ENCODE assay signal across 11 mouse cellular contexts in the genomic region with DNA sequence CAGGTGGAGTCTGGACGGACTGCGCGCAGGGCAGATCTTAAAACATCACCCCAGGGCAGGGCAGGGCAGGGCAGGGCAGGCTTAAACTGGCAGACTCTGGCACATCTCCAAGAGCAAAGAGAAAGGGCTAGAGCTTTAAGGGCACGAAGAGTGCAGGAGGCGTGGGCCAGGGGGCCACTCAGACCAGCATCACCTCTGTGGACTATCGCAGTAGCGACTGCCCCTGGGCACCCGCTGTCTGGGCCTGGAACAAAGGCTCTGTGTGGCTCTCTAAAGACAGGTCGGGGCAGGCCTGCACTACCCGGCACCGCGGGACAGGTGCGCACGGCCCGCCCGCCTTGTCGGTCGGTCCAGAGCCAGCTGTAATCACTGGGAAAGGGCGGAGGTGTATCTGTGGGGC.
DNase-seq lines count a peak whose midpoint lies in the region; ATAC-seq lines count a peak whose summit lies in the region.
"Had no signal": no experiment of that assay in that cellular context is flagged by ENCODE, and none has a peak within 500 bp of the region (broad histone marks: within the 10 kb centered on the region; RNA-seq: fewer than 3 reads in every experiment).

No protein-coding gene starts in this region.

- H3K27me3 ChIP-seq in kidney, embryonic 16.5 days (ENCODE audit: insufficient read depth, low read length): no peaks in the 10 kb centered on the region
- H3K27me3 ChIP-seq in embryonic facial prominence, embryonic 10.5 days (replicated peaks; ENCODE audit: low read depth, poor library complexity, severe bottlenecking): no peaks in the 10 kb centered on the region
- no peaks in the 10 kb centered on the region for H3K27me3 ChIP-seq in intestine, embryonic 15.5 days (replicated peaks)
- no peaks in the 10 kb centered on the region for H3K27me3 ChIP-seq in midbrain, embryonic 16.5 days (ENCODE audit: control insufficient read depth, insufficient read depth, low read depth, low read length)

- no peaks in the 10 kb centered on the region for H3K9me3 ChIP-seq in kidney, embryonic 16.5 days (ENCODE audit: low read length)
- H3K9me3 ChIP-seq in embryonic facial prominence, embryonic 10.5 days: no peaks in the 10 kb centered on the region
- H3K9me3 ChIP-seq in intestine, embryonic 15.5 days: no peaks in the 10 kb centered on the region
- H3K9me3 ChIP-seq in midbrain, embryonic 16.5 days (replicated peaks; ENCODE audit: control insufficient read depth, low read length, poor library complexity, severe bottlenecking): no peaks in the 10 kb centered on the region

- no peaks in the 10 kb centered on the region for H3K36me3 ChIP-seq in kidney, embryonic 16.5 days (ENCODE audit: insufficient read depth, low read length)
- no peaks in the 10 kb centered on the region for H3K36me3 ChIP-seq in embryonic facial prominence, embryonic 10.5 days (replicated peaks)
- H3K36me3 ChIP-seq in intestine, embryonic 15.5 days: no peaks in the 10 kb centered on the region; the same call in 1 of the 2 replicates
- no peaks in the 10 kb centered on the region for H3K36me3 ChIP-seq in midbrain, embryonic 16.5 days (ENCODE audit: control insufficient read depth, insufficient read depth, low read length)
- H3K36me3 ChIP-seq: G1E had no signal

- 78% methylated on average over 19 of the region's 19 CpGs for WGBS in kidney, embryonic 16.5 days
- 83% methylated on average over 19 of the region's 19 CpGs for WGBS in embryonic facial prominence, embryonic 10.5 days
- WGBS in intestine, embryonic 15.5 days: 72% methylated on average over 19 of the region's 19 CpGs
- 87% methylated on average over 19 of the region's 19 CpGs for WGBS in midbrain, embryonic 16.5 days

- no peak overlapping the region for H3K4me3 ChIP-seq in kidney, embryonic 16.5 days (ENCODE audit: low read length)
- no peak overlapping the region for H3K4me3 ChIP-seq in embryonic facial prominence, embryonic 10.5 days
- H3K4me3 ChIP-seq in intestine, embryonic 15.5 days (replicated peaks): no peak overlapping the region
- no peak overlapping the region for H3K4me3 ChIP-seq in midbrain, embryonic 16.5 days (ENCODE audit: low read depth, low read length)

- ATAC-seq in kidney, embryonic 16.5 days (ENCODE audit: low FRiP score, low TSS enrichment): peak; percentile 46; the same call in 1 of the 2 replicates
- ATAC-seq in intestine, embryonic 15.5 days: peak; percentile 78
- 0 out of 2 replicates have a peak, but pooled peaks have one; percentile 9 for ATAC-seq in midbrain, embryonic 16.5 days
- ATAC-seq in megakaryocyte, adult 5-6 weeks (ENCODE audit: poor library complexity, severe bottlenecking): no peak

- H3K27ac ChIP-seq in kidney, embryonic 16.5 days (ENCODE audit: low read length): no peak overlapping the region
- 0 out of 2 replicates have a peak overlapping the region, but pooled peaks have one; percentile 14 for H3K27ac ChIP-seq in embryonic facial prominence, embryonic 10.5 days (replicated peaks)
- no peak overlapping the region for H3K27ac ChIP-seq in intestine, embryonic 15.5 days
- no peak overlapping the region for H3K27ac ChIP-seq in midbrain, embryonic 16.5 days (ENCODE audit: low read length)

- DNase-seq in kidney, postnatal 10 days: no peak
- DNase-seq in embryonic facial prominence, embryonic 10.5 days (ENCODE audit: low spot score): peak; percentile 40
- DNase-seq in adrenal gland, postnatal 25 days: no peak
- DNase-seq in spleen, adult 18-20 months: no peak
- DNase-seq: adrenal gland, postnatal 10 days; cerebellum, adult 9-10 months had no signal

- no peak overlapping the region for H3K4me2 ChIP-seq in kidney, embryonic 16.5 days (replicated peaks; ENCODE audit: low read depth, low read length)
- H3K4me2 ChIP-seq in intestine, embryonic 15.5 days (replicated peaks): no peak overlapping the region
- H3K4me2 ChIP-seq in midbrain, embryonic 16.5 days (ENCODE audit: low read length): no peak overlapping the region

- H3K9ac ChIP-seq in kidney, embryonic 16.5 days (replicated peaks; ENCODE audit: low read length): no peak overlapping the region
- no peak overlapping the region for H3K9ac ChIP-seq in intestine, embryonic 15.5 days
- H3K9ac ChIP-seq in midbrain, embryonic 16.5 days (ENCODE audit: low read depth, low read length): no peak overlapping the region

- H3K4me1 ChIP-seq in kidney, embryonic 16.5 days (ENCODE audit: insufficient read depth, low read length): no peaks in the 10 kb centered on the region
- H3K4me1 ChIP-seq in embryonic facial prominence, embryonic 10.5 days: peaks cover 30% of the 10 kb centered on the region
- H3K4me1 ChIP-seq in intestine, embryonic 15.5 days (replicated peaks): 0 out of 2 replicates have a peak, but pooled peaks cover 4% of the 10 kb centered on the region
- peaks cover 7% of the 10 kb centered on the region for H3K4me1 ChIP-seq in midbrain, embryonic 16.5 days (ENCODE audit: control insufficient read depth, insufficient read depth, low read length)
